Mouse (Mus musculus) embryonic facial prominence, embryonic 10.5 days (tissue): ENCODE results near the gene Clcc1. TPM values are rescaled to one million over a fixed set of nuclear protein-coding genes. Genes with fewer than 3 reads are reported as not detected.
"Not testable (repeated sequence)": the region's sequence is repeated elsewhere in the genome, so short reads cannot be mapped to it uniquely, and the experiment has no call there.

Experiments used
- DNase-seq: peaks from one replicate; pipeline ENCODE4 v3.0.0-alpha.2; 2017; ENCODE audit warnings: low spot score
- H3K27ac ChIP-seq: fragments of 300-500 bp; sonication (generic); replicated peaks from 2 replicates; pipeline ENCODE4 v1.5.1; 2016; ENCODE audit warnings: mild to moderate bottlenecking
- H3K27me3 ChIP-seq: fragments of 300-500 bp; sonication (generic); replicated peaks from 2 replicates; pipeline ENCODE4 v1.6.1; 2016; ENCODE audit warnings: low read depth, mild to moderate bottlenecking; ENCODE audit not compliant: poor library complexity, severe bottlenecking
- H3K36me3 ChIP-seq: fragments of 300-500 bp; sonication (generic); replicated peaks from 2 replicates; pipeline ENCODE4 v1.6.1; 2016; ENCODE audit warnings: mild to moderate bottlenecking, moderate library complexity
- H3K4me1 ChIP-seq: fragments of 300-500 bp; sonication (generic); 2 replicates; pipeline ENCODE4 v1.6.1; 2016
- H3K4me3 ChIP-seq: fragments of 300-500 bp; sonication (generic); 2 replicates; pipeline ENCODE4 v1.5.1; 2016; ENCODE audit warnings: mild to moderate bottlenecking, moderate library complexity
- H3K9me3 ChIP-seq: fragments of 300-500 bp; sonication (generic); 2 replicates; pipeline ENCODE4 v1.6.1; 2016; ENCODE audit warnings: mild to moderate bottlenecking
- WGBS: fragments of 180-500 bp; shearing (Covaris S2); methylation state at CpG from one replicate; pipeline ENCODE4 v1.1.7; 2016; 5-methylcytosine and 5-hydroxymethylcytosine counted together
- polyA plus RNA-seq: library from polyadenylated mRNA; unstranded; fragments of >200 nt; fragmentation: Nextera tagmentation; extraction: Ambion mirVana; gene quantifications from 2 replicates; pipeline ENCODE4 v1.2.1, GENCODE M21; 2016

Clcc1 gene
- polyA plus RNA-seq, 1 experiment from 2014 or later = 66.6 TPM

DNA sequence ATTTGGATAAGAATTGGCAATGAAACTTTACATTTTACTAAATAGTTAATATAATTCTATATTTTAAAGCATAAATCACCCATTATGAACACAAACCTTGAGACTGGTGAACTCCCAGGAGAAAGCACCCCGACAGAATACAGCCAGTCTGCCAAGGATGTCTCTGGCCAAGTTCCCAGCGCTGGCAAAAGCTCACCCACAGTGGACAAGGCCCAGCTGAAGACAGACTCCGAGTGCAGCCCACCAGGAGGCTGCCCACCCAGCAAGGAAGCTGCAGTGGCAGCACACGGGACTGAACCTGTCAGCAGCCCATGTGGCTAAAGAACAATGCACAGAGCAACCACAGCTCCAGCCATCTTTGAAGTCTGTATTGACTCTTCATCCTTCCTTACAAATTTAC is 22.9 kb downstream of the Clcc1 start:
- Histone ChIP-seq H3K4me1 (no peaks in the 10 kb centered on the region), H3K9me3 (no peaks in the 10 kb centered on the region), H3K4me3 (no peak overlapping the region), H3K27me3 (no peaks in the 10 kb centered on the region), H3K27ac (no peak overlapping the region), H3K36me3 (peaks cover 100% of the 10 kb centered on the region)
- DNase-seq = no peak
- whole genome bisulfite sequencing = 87% methylated on average over 4 of the region's 4 CpGs

DNA sequence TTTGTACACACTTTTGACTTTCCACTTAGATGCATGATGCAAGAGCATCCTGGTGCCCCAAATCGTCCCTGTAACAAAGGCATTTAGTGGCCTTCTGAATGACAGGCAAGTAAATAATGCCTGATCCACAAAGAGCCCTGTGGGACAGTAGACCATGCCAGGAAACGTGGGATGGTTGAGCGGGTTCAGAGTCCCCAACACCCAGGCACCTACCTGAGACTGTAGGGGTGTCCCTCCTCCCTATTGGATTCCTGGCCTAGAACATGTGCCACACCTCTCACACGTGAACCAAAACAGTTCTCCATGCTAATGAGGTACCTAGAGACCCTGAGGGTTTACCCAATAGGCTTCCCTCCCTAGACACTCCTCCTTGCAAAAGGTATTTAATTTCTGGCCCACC is 27.3 kb downstream of the Clcc1 start:
- DNase-seq = no peak
- Histone ChIP-seq H3K4me1 (no peaks in the 10 kb centered on the region), H3K9me3 (no peaks in the 10 kb centered on the region), H3K36me3 (peaks cover 98% of the 10 kb centered on the region), H3K27ac (no peak overlapping the region), H3K27me3 (no peaks in the 10 kb centered on the region), H3K4me3 (no peak overlapping the region)
- WGBS = 87% methylated on average over 4 of the region's 4 CpGs

DNA sequence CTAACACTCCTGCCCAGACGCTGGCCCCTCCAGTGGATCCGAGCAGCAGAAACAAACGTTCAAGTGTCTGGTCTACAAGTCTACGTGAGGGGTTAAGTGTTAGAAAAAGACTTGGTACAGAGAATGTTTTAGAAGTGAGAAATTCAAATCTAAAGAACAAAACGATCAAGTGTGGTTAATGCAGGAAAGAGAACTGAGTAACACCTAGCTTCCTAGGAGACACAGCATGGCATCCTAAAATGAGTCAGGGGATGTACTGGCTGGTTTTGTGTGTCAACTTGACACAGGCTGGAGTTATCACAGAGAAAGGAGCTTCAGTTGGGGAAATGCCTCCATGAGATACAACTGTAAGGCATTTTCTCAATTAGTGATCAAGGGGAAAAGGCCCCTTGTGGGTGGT is 29.9 kb downstream of the Clcc1 start:
- not testable (repeated sequence) for H3K4me1 ChIP-seq, H3K27me3 ChIP-seq, DNase-seq, H3K27ac ChIP-seq, H3K4me3 ChIP-seq, H3K9me3 ChIP-seq
- WGBS = 92% methylated on average over 5 of the region's 5 CpGs
- H3K36me3 ChIP-seq = peaks cover 97% of the 10 kb centered on the region

DNA sequence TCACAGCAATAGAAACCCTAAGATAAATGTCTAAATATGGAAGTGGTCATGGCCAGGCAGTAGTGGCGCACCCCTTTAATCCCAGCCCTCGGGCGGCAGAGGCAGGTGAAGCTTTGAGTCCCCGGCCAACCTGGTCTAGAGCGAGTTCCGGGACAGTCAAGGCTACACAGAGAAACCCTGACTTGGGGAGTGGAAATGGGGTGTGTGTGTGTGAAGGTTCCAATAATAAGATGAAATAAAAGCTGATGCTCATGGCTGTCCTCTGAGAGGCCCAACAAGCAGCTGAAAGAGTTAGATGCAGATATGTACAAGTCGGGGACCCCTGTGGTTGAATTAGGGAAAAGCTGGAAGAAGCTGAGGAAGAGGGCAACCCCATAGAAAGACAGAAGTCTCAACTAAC is 32.0 kb downstream of the Clcc1 start:
- Histone ChIP-seq H3K4me3 (no peak overlapping the region), H3K4me1 (no peaks in the 10 kb centered on the region), H3K27ac (no peak overlapping the region), H3K9me3 (no peaks in the 10 kb centered on the region), H3K27me3 (no peaks in the 10 kb centered on the region), H3K36me3 (peaks cover 97% of the 10 kb centered on the region)
- WGBS = 97% methylated on average over 7 of the region's 7 CpGs
- DNase-seq = no peak

DNA sequence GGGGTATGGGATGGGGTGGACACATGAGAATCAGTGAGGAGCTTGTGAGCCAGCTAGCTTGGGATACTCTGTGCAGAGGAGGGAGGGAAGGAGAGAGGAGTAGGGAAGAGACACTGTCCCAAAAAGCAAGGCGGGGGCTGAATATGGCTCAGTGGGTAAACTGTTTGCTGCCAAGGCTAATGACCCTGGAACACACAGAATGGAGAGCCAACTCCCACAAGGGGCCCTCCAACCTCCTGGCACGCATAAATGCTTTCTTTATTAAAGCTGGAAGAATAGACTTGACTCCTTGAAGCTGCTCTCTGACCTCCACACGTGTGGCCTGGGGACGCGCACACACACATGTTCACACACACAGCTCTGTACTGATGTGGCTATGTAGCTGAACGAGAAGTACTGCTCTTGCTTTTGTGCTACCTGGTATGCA is 35.3 kb downstream of the Clcc1 start:
- Histone ChIP-seq H3K4me1 (no peaks in the 10 kb centered on the region), H3K36me3 (peaks cover 77% of the 10 kb centered on the region), H3K4me3 (no peak overlapping the region), H3K27ac (0 out of 2 replicates have a peak overlapping the region, but pooled peaks have one; percentile 24), H3K27me3 (no peaks in the 10 kb centered on the region), H3K9me3 (no peaks in the 10 kb centered on the region)
- WGBS = 83% methylated on average over 6 of the region's 6 CpGs
- DNase-seq = no peak

DNA sequence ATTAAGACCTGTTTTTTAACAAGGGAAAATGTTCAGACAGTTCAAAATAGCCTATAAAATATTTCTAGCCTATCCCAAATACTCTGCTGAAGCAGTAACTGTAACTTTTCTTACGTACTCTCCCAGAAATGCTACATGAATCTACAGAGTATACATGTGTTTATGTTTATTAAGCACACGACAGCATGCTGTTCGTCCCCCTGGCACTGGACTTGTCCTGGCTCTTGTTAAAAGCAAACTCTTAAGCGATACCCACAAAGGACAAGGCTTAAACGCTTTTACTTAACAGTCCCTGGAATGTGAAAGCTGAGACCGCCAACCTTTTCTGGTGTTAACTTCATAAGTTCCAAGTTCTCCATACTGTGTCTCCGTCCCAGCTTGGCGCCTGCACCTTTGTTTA is 35.7 kb downstream of the Clcc1 start:
- no peaks in the 10 kb centered on the region for H3K27me3 ChIP-seq
- 0 out of 2 replicates have a peak overlapping the region, but pooled peaks have one; percentile 24 for H3K27ac ChIP-seq
- no peak overlapping the region for H3K4me3 ChIP-seq
- H3K36me3 ChIP-seq = peaks cover 77% of the 10 kb centered on the region
- no peaks in the 10 kb centered on the region for H3K4me1 ChIP-seq
- DNase-seq = no peak
- no peaks in the 10 kb centered on the region for H3K9me3 ChIP-seq
- WGBS = 81% methylated on average over 8 of the region's 8 CpGs

DNA sequence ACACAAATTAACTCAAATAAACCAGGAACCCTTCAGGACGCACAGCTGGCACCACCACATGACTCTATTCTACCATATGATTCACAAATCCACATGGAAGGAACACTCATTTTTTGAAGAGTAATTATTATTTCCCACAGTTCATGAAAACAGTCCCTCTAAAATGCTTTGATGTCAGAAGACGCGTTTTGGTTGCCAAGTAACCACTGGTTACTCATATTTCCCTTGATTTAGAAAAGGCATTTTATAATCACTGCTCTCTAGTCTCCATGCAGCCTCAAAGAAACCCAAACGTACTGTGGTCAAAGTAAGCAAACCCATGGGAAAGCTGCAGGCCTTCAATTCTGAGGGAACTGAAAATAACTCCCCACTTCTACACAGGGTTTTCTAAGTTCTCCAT is 36.3 kb downstream of the Clcc1 start:
- Histone ChIP-seq H3K9me3 (no peaks in the 10 kb centered on the region), H3K36me3 (peaks cover 79% of the 10 kb centered on the region), H3K27ac (no peak overlapping the region), H3K27me3 (no peaks in the 10 kb centered on the region), H3K4me1 (no peaks in the 10 kb centered on the region), H3K4me3 (no peak overlapping the region)
- DNase-seq = no peak
- WGBS = 87% methylated on average over 4 of the region's 4 CpGs

DNA sequence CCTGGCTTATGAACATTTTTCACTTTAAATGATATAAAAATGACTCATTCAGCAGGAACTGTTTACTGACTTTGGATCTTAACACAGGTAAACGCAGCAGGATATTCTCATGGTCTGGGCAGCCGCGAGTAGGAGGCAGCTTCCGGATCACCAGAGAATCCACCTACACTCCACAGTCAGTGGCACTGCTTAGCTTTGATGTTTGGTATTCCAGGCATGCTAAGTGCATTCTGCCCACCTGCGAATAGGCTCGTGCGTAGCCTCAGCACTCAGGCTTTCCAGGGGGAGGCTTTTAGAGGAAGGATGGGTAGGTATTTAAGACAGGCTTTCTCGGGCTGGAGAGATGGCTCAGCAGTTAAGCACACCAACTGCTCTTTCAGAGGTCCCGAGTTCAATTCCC is 40.6 kb downstream of the Clcc1 start:
- Histone ChIP-seq H3K9me3 (no peaks in the 10 kb centered on the region), H3K36me3 (peaks cover 79% of the 10 kb centered on the region), H3K4me1 (no peaks in the 10 kb centered on the region), H3K27me3 (no peaks in the 10 kb centered on the region), H3K27ac (no peak overlapping the region), H3K4me3 (no peak overlapping the region)
- 86% methylated on average over 9 of the region's 9 CpGs for WGBS
- peak; percentile 20 for DNase-seq

DNA sequence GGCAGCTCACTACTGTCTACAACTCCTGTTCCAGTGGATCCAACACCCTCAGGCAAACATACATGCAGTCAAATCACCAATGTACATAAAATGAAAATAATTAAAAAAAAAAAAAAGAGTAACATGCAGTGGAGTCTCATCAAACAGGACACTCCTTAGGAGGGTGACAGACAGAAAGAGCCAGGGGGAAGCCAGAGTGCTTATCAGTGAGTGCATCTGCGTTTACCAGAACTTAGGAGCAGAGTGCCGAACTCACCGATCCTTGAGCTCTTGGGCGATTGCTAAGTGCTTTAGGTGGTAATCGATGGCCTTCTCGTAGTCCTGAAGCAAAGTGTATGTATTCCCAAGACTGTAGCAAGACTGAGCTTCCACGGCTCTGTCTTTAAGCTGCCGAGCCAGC is 44.9 kb downstream of the Clcc1 start:
- Histone ChIP-seq H3K9me3 (no peaks in the 10 kb centered on the region), H3K27ac (no peak overlapping the region), H3K4me3 (no peak overlapping the region), H3K27me3 (no peaks in the 10 kb centered on the region), H3K36me3 (peaks cover 98% of the 10 kb centered on the region), H3K4me1 (no peaks in the 10 kb centered on the region)
- 95% methylated on average over 8 of the region's 8 CpGs for WGBS
- DNase-seq = no peak

DNA sequence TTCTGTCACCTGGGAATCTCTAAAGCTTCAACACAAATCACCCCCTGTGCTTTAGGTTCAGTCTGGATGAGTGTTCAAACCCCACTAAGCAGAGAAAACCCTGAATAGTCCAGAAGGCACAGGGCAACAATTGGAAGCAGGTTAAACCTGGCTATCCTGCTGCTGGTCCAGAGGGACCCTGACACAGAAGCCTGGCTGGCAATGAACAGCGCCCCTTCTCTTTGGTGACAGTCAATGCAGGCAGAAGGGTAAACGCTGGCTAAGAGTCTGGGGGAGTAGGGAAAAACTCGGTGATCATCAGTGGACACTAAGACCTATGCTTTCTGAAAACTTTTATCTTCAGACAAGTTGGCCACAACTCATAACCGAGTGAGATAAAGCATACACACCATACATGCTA is 46.1 kb downstream of the Clcc1 start:
- peaks cover 5% of the 10 kb centered on the region; the same call in 1 of the 2 replicates for H3K4me1 ChIP-seq
- no peaks in the 10 kb centered on the region for H3K9me3 ChIP-seq
- no peaks in the 10 kb centered on the region for H3K27me3 ChIP-seq
- 88% methylated on average over 4 of the region's 4 CpGs for WGBS
- H3K36me3 ChIP-seq = peaks cover 92% of the 10 kb centered on the region
- no peak overlapping the region for H3K4me3 ChIP-seq
- no peak overlapping the region for H3K27ac ChIP-seq
- no peak for DNase-seq

DNA sequence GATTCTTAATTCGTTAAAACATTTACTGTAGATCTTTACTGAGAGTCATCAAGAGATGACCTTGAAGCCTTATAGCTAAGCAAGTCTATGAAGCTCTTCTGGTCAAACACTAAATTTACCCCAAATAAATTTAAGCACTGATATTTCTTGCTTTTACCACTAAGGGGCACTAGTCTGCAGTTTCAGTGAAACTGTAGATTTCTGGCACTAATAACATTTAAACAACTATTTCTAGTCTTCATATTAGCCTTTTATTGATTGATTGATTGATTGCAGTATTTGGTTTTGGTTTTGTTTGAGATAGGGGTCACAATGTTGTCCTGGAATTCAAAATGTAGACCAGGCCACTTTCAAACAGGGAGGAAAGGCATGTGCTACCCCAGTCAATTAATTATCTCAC is 47.5 kb downstream of the Clcc1 start:
- Histone ChIP-seq H3K4me3 (no peak overlapping the region), H3K27ac (no peak overlapping the region), H3K9me3 (no peaks in the 10 kb centered on the region), H3K27me3 (no peaks in the 10 kb centered on the region), H3K36me3 (peaks cover 92% of the 10 kb centered on the region), H3K4me1 (peaks cover 5% of the 10 kb centered on the region; the same call in 1 of the 2 replicates)
- DNase-seq = no peak
- WGBS = 88% methylated on average over 1 of the region's 1 CpGs

DNA sequence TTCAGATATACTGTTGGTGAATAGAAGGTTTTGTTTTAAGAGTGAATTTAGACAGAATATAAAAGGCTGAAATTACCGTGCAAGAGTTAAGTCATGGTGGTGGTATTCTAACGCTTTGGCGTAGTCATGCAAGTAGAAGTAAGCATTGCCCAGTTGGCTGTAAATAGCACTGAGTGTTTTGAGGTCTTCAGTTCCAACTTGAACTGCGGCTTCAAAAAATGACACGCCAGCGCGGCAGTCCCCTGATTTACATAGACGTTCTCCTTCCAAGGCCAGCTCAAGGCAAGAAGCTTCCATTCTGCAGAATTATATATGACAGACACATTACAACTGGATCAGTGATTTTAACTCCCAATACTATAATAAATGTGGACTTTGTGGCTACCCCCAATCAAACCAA is 49.1 kb downstream of the Clcc1 start:
- no peak for DNase-seq
- H3K27me3 ChIP-seq = no peaks in the 10 kb centered on the region
- no peaks in the 10 kb centered on the region for H3K9me3 ChIP-seq
- no peak overlapping the region for H3K27ac ChIP-seq
- H3K36me3 ChIP-seq = peaks cover 83% of the 10 kb centered on the region
- 96% methylated on average over 8 of the region's 8 CpGs for WGBS
- H3K4me3 ChIP-seq = no peak overlapping the region
- peaks cover 8% of the 10 kb centered on the region for H3K4me1 ChIP-seq

DNA sequence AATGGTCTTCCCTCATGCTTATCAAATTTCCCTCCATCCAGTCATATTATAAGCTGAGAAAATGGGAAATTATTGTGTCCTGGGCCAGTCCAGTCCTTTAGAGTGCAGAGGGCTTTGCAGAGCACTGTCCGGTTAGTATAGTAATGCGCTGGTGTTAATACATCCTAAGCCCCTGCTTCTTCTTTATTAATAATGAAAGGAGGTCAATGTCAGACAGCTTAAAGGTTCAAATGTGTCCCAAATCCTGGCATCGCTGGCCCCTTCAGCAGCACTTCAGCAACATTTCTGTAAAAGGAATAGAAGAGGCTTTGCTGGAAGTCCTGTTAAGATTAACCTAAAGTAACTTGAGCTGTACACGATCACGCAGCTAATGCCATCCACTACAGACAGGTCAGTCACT is 57.6 kb downstream of the Clcc1 start:
- H3K4me3 ChIP-seq = no peak overlapping the region
- peaks cover 12% of the 10 kb centered on the region for H3K4me1 ChIP-seq
- no peak for DNase-seq
- WGBS = 85% methylated on average over 5 of the region's 5 CpGs
- H3K36me3 ChIP-seq = peaks cover 49% of the 10 kb centered on the region
- 0 out of 2 replicates have a peak, but pooled peaks cover 3% of the 10 kb centered on the region for H3K9me3 ChIP-seq
- no peaks in the 10 kb centered on the region for H3K27me3 ChIP-seq
- no peak overlapping the region for H3K27ac ChIP-seq
